Mouse (Mus musculus) testis, adult 2 months (tissue): ENCODE results near the gene Ugt1a5.

ENCODE experiments used
- CTCF ChIP-seq: fragments of 200-500 bp; IDR thresholded peaks from 2 replicates; pipeline ENCODE4 v1.5.1; 2012; ENCODE audit warnings: low read depth, mild to moderate bottlenecking, inconsistent platforms, low read length, moderate library complexity; ENCODE audit not compliant: control insufficient read depth, insufficient read depth, insufficient replicate concordance
- POLR2A ChIP-seq: fragments of 200-500 bp; IDR thresholded peaks from 2 replicates; pipeline ENCODE4 v1.6.1; 2012; ENCODE audit warnings: low read depth, mild to moderate bottlenecking, inconsistent platforms, low read length, moderate library complexity; ENCODE audit not compliant: control insufficient read depth

- no peak for TF ChIP-seq POLR2A
- no peak for TF ChIP-seq CTCF
Observed at GRCm38 (mm10) chr1:88138145-88138544, 27.7 kb upstream of the Ugt1a5 start.
